Mouse (Mus musculus) heart, postnatal 0 days (tissue): ENCODE results near the gene Cwc25. TPM values are rescaled to one million over a fixed set of nuclear protein-coding genes. Genes with fewer than 3 reads are reported as not detected.
A peak's percentile ranks its signal among the peaks of the same experiment; 100 is the strongest.
"Not testable (repeated sequence)": the region's sequence is repeated elsewhere in the genome, so short reads cannot be mapped to it uniquely, and the experiment has no call there.

Experiments used
- ATAC-seq: fragments of 200-750 bp; cut with Nextera tagmentation; 2 replicates; pipeline ENCODE4 v1.8.0; 2017; ENCODE audit warnings: low read depth, moderate number of reproducible peaks, moderate library complexity; ENCODE audit not compliant: insufficient read depth
- DNase-seq: peaks from one replicate; pipeline ENCODE4 v3.0.0-alpha.2; 2016; ENCODE audit warnings: low spot score
- H3K27ac ChIP-seq: fragments of 300-500 bp; sonication (generic); 2 replicates; pipeline ENCODE4 v1.5.1; 2014; ENCODE audit warnings: low read depth, mild to moderate bottlenecking
- H3K27me3 ChIP-seq: fragments of 300-500 bp; sonication (generic); 2 replicates; pipeline ENCODE4 v1.6.1; 2014; ENCODE audit warnings: low read length, mixed read lengths; ENCODE audit not compliant: control insufficient read depth, insufficient read depth
- H3K36me3 ChIP-seq: fragments of 300-500 bp; sonication (generic); replicated peaks from 2 replicates; pipeline ENCODE4 v1.6.1; 2014; ENCODE audit warnings: low read length, mixed read lengths; ENCODE audit not compliant: control insufficient read depth, insufficient read depth
- H3K4me1 ChIP-seq: fragments of 300-500 bp; sonication (generic); 2 replicates; pipeline ENCODE4 v1.6.1; 2014; ENCODE audit warnings: antibody characterized with exemption; ENCODE audit not compliant: control insufficient read depth, insufficient read depth
- H3K4me2 ChIP-seq: fragments of 300-500 bp; sonication (generic); 2 replicates; pipeline ENCODE4 v1.6.1; 2014; ENCODE audit warnings: low read depth, mild to moderate bottlenecking, low read length, moderate library complexity
- H3K4me3 ChIP-seq: fragments of 300-500 bp; sonication (generic); 2 replicates; pipeline ENCODE4 v1.5.1; 2014; ENCODE audit warnings: low read depth, low read length
- H3K9ac ChIP-seq: fragments of 300-500 bp; sonication (generic); replicated peaks from 2 replicates; pipeline ENCODE4 v1.6.1; 2014; ENCODE audit warnings: low read depth, low read length, mixed read lengths
- H3K9me3 ChIP-seq: fragments of 300-500 bp; sonication (generic); replicated peaks from 2 replicates; pipeline ENCODE4 v1.6.1; 2016; ENCODE audit warnings: low read length; ENCODE audit not compliant: control insufficient read depth
- CTCF ChIP-seq: IDR thresholded peaks from 2 replicates; pipeline ENCODE4 v1.5.1; 2016; ENCODE audit warnings: antibody characterized with exemption, control low read depth, low read depth
- EP300 ChIP-seq: IDR thresholded peaks from 2 replicates; pipeline ENCODE4 v1.6.1; 2016; ENCODE audit warnings: antibody characterized with exemption, low read depth
- WGBS: fragments of 180-500 bp; shearing (Covaris S2); extraction: QIAGEN DNeasy Blood & Tissue Kit; methylation state at CpG from one replicate; pipeline ENCODE4 v1.1.7; 2014; 5-methylcytosine and 5-hydroxymethylcytosine counted together
- polyA plus RNA-seq: library from polyadenylated mRNA; unstranded; fragments of >200 nt; fragmentation: Nextera tagmentation; extraction: Ambion mirVana; gene quantifications from 2 replicates; pipeline ENCODE4 v1.2.1, GENCODE M21; 2015
- total RNA-seq: library from RNA; depleted of rRNA; stranded (reverse); fragments of >200 nt; gene quantifications from 2 replicates; pipeline ENCODE4 v1.2.3, GENCODE M21; 2014; ENCODE audit warnings: low replicate concordance

Cwc25 gene
- total and polyA plus RNA-seq, 2 experiments from 2014 or later = 3.2 to 8.2 TPM

DNA sequence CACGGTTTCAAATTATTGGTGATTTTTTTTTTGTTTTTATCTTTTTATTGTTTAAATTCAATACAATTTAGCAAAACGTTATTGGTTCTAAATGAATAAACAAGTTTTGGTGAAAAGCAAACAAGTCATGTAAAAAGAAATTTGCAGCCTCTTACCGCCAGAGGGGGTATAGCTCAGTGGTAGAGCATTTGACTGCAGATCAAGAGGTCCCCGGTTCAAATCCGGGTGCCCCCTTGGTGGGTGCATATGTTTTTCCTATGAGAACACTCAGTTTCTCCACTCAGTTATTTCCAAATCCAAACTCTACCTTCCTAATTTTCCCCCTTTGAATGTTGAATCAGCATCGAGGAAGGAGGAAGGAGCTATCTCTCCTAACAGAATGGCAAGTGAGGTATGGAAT is 30.6 kb upstream of the Cwc25 start:
- ATAC-seq = no peak

DNA sequence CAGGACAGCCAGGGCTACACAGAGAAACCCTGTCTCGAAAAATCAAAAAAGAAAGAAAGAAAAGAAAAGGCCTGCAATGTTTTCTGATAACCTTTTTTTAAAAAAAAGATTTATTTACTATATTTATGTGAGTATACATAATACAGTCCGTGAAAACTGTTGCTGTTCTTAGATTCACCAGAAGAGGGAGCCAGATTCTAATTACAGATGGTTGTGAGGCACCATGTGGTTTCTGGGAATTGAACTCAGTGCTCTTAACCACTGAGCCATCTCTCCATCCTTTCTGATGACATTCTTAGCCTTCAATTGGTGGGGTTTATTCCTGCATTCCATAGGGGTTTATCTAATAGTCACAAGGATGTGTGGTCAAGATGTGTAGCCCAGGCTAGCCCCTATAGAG is 26.8 kb upstream of the Cwc25 start:
- Histone ChIP-seq H3K4me3 (no peak overlapping the region), H3K36me3 (no peaks in the 10 kb centered on the region), H3K27me3 (no peaks in the 10 kb centered on the region), H3K27ac (no peak overlapping the region), H3K4me2 (no peak overlapping the region), H3K4me1 (no peaks in the 10 kb centered on the region), H3K9me3 (no peaks in the 10 kb centered on the region), H3K9ac (no peak overlapping the region)
- ATAC-seq = no peak
- DNase-seq = no peak
- 0% methylated on average over 2 of the region's 2 CpGs for WGBS
- peak; percentile 66 for TF ChIP-seq CTCF
- no peak for TF ChIP-seq EP300

More for the DNA sequence above, 30.6 kb upstream of the Cwc25 start:
- no peak for DNase-seq
- Histone ChIP-seq H3K27ac (no peak overlapping the region), H3K4me3 (no peak overlapping the region), H3K9me3 (no peaks in the 10 kb centered on the region), H3K36me3 (no peaks in the 10 kb centered on the region), H3K4me2 (no peak overlapping the region), H3K4me1 (peaks cover 10% of the 10 kb centered on the region), H3K9ac (no peak overlapping the region), H3K27me3 (no peaks in the 10 kb centered on the region)
- WGBS = 7% methylated on average over 6 of the region's 6 CpGs
- TF ChIP-seq EP300 = no peak
- TF ChIP-seq CTCF = peak; percentile 29; the same call in 1 of the 2 replicates

DNA sequence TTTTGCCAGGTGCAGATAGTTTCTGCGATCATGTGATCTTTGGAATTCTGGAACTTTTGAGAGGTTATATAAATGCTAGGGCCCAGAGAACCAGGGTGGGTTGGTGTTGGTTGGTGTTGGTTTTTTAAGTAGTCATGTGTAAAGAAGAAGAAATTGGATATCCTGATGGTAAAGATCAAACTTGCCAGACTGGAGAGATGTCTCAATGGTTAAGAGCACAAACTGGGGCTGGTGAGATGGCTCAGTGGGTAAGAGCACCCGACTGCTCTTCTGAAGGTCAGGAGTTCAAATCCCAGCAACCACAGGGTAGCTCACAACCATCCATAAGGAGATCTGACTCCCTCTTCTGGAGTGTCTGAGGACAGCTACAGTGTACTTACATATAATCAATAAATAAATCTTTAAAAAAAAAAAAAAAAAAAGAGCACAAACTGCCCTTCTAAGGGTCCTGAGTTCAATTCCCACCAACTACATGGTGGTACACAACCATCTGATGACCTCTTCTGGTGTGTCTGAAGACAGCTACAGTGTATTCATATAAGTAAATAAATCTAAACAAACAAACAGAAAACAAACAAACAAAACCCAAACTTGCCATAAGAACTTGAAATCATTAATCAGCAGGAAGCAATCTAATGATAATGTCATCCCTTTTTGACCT is 24.6 kb upstream of the Cwc25 start:
- not testable (repeated sequence) for ATAC-seq, H3K4me1 ChIP-seq, H3K9ac ChIP-seq, H3K27me3 ChIP-seq, H3K4me2 ChIP-seq, H3K27ac ChIP-seq, H3K36me3 ChIP-seq, H3K4me3 ChIP-seq, DNase-seq, H3K9me3 ChIP-seq
- 64% methylated on average over 2 of the region's 2 CpGs for WGBS

DNA sequence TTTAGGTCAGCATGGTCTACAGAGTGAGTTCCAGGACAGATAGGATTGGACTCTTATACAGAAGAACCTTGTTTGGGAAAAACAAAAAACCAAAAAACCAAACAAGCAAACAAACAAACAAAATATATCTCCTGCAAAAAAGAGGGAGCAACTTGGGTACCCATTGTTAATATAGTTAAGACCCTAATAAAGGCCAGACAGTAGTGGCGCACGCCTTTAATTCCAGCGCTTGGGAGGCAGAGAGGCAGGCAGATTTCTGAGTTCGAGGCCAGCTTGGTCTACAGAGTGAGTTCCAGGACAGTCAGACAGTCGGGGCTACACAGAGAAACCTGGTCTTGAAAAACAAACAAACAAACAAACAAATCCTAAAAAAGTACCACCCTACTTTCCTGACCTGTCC is 23.4 kb upstream of the Cwc25 start:
- no peaks in the 10 kb centered on the region for H3K4me1 ChIP-seq
- no peak overlapping the region for H3K9ac ChIP-seq
- ATAC-seq = no peak
- no peaks in the 10 kb centered on the region for H3K27me3 ChIP-seq
- no peak for TF ChIP-seq EP300
- TF ChIP-seq CTCF = no peak
- 78% methylated on average over 5 of the region's 5 CpGs for WGBS
- DNase-seq = no peak
- no peaks in the 10 kb centered on the region for H3K36me3 ChIP-seq
- no peak overlapping the region for H3K27ac ChIP-seq
- no peaks in the 10 kb centered on the region for H3K9me3 ChIP-seq
- no peak overlapping the region for H3K4me2 ChIP-seq
- no peak overlapping the region for H3K4me3 ChIP-seq

DNA sequence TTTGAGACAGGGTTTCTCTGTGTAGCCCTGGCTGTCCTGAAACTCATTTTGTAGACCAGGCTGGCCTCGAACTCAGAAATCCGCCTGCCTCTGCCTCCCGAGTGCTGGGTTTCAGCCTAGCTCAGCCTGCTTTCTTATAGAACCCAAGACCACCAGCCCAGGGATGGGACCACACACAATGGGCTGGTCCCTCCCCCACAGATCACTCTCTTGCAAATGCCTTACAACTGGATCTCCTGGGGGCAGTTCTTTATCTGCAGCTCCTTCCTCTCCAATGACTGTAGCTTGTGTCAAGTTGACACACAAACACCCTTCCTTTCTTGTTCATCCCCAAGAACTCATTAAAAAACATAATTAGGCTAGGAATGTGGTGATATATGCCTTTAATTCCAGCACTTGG is 21.6 kb upstream of the Cwc25 start:
- H3K4me2 ChIP-seq = no peak overlapping the region
- no peak overlapping the region for H3K4me3 ChIP-seq
- no peaks in the 10 kb centered on the region for H3K9me3 ChIP-seq
- no peak overlapping the region for H3K9ac ChIP-seq
- H3K27ac ChIP-seq = no peak overlapping the region
- DNase-seq = no peak
- H3K36me3 ChIP-seq = no peaks in the 10 kb centered on the region
- WGBS = 84% methylated on average over 3 of the region's 3 CpGs
- H3K27me3 ChIP-seq = no peaks in the 10 kb centered on the region
- no peaks in the 10 kb centered on the region for H3K4me1 ChIP-seq
- no peak for TF ChIP-seq EP300
- ATAC-seq = no peak

DNA sequence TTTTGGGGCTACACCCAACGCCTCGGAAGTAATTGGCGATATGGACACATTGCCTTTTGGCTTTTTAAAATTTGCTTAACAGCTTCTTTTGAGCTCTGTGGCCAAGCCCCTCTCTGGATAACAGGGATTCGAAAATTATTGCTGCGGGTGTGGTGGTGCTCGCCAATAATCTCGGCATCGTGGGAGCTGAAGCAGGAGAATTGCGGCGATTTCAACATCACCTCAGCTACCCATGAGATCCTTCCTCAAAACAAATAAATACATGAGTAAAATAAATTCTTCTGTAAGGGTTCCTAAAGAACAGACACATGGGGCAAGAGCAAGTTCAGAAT is 16.2 kb upstream of the Cwc25 start:
- H3K4me3 ChIP-seq = peak overlapping the region; percentile 81
- H3K9me3 ChIP-seq = no peaks in the 10 kb centered on the region
- 0% methylated on average over 10 of the region's 10 CpGs for WGBS
- no peak for ATAC-seq
- no peaks in the 10 kb centered on the region for H3K27me3 ChIP-seq
- TF ChIP-seq CTCF (no peak), EP300 (no peak)
- H3K4me1 ChIP-seq = peaks cover 4% of the 10 kb centered on the region; the same call in 1 of the 2 replicates
- peak overlapping the region; percentile 92 for H3K27ac ChIP-seq
- H3K9ac ChIP-seq = peak overlapping the region; percentile 72
- peak overlapping the region; percentile 74 for H3K4me2 ChIP-seq
- H3K36me3 ChIP-seq = peaks cover 33% of the 10 kb centered on the region
- no peak for DNase-seq
